Mouse (Mus musculus) testis, adult 2 months (tissue): ENCODE data around the gene Lmf1. TPM values are rescaled to one million over a fixed set of nuclear protein-coding genes. Genes with fewer than 3 reads are reported as not detected.

Experiments used
- H3K27ac ChIP-seq: fragments of 200-500 bp; 2 replicates; pipeline ENCODE4 v1.5.1; 2012; ENCODE audit warnings: low read depth, low read length; ENCODE audit not compliant: control insufficient read depth, insufficient read depth
- H3K27me3 ChIP-seq: fragments of 200-500 bp; 2 replicates; pipeline ENCODE4 v1.6.1; 2012; ENCODE audit warnings: mild to moderate bottlenecking, low read length, moderate library complexity; ENCODE audit not compliant: control insufficient read depth, insufficient read depth
- H3K36me3 ChIP-seq: fragments of 200-500 bp; 2 replicates; pipeline ENCODE4 v1.6.1; 2012; ENCODE audit warnings: mild to moderate bottlenecking, low read length; ENCODE audit not compliant: control insufficient read depth, insufficient read depth
- H3K4me1 ChIP-seq: fragments of 200-500 bp; 2 replicates; pipeline ENCODE4 v1.6.1; 2012; ENCODE audit warnings: low read length; ENCODE audit not compliant: control insufficient read depth, insufficient read depth
- H3K4me3 ChIP-seq: fragments of 200-500 bp; 2 replicates; pipeline ENCODE4 v1.5.1; 2012; ENCODE audit warnings: low read depth, mild to moderate bottlenecking, low read length, moderate library complexity, mixed read lengths; ENCODE audit not compliant: control insufficient read depth
- CTCF ChIP-seq: fragments of 200-500 bp; IDR thresholded peaks from 2 replicates; pipeline ENCODE4 v1.5.1; 2012; ENCODE audit warnings: low read depth, mild to moderate bottlenecking, inconsistent platforms, low read length, moderate library complexity; ENCODE audit not compliant: control insufficient read depth, insufficient read depth, insufficient replicate concordance
- POLR2A ChIP-seq: fragments of 200-500 bp; IDR thresholded peaks from 2 replicates; pipeline ENCODE4 v1.6.1; 2012; ENCODE audit warnings: low read depth, mild to moderate bottlenecking, inconsistent platforms, low read length, moderate library complexity; ENCODE audit not compliant: control insufficient read depth
- polyA plus RNA-seq: library from polyadenylated mRNA; depleted of rRNA; stranded (reverse); fragments of >200 nt; gene quantifications from 2 replicates; pipeline ENCODE4 v1.2.3, GENCODE M21; 2012

The Lmf1 gene
- polyA plus RNA-seq, 1 experiment: 93.5 TPM

- Histone ChIP-seq H3K4me3 (no peak overlapping the region), H3K27ac (no peak overlapping the region), H3K36me3 (no peaks in the 10 kb centered on the region), H3K27me3 (no peaks in the 10 kb centered on the region), H3K4me1 (no peaks in the 10 kb centered on the region; the same call in 1 of the 2 replicates)
- TF ChIP-seq POLR2A (no peak), CTCF (no peak)
These were observed 56.5 kb downstream of the Lmf1 start for GRCm38 (mm10) chr17:25635387-25635786.

DNA sequence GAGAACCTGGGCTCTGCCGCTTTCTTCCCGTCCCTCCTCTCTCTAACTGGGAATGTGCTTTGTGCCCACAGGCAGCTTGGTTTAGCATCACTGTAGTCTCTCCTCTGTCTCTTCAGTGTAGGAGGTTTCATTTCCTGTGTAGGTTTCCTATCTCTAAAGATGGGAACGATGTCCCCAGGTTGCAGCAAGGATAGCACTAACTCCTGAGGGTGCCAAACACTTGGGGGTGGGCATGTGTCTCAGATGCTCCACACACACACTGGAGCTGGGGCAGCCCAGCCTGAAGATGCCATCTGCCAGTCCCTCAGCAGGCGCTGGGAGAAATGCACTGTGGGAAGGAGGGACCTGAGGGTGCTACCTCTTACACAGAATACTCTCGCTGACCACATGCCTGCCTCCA, 56.9 kb downstream of the Lmf1 start:
- Histone ChIP-seq H3K27ac (no peak overlapping the region), H3K36me3 (no peaks in the 10 kb centered on the region)

DNA sequence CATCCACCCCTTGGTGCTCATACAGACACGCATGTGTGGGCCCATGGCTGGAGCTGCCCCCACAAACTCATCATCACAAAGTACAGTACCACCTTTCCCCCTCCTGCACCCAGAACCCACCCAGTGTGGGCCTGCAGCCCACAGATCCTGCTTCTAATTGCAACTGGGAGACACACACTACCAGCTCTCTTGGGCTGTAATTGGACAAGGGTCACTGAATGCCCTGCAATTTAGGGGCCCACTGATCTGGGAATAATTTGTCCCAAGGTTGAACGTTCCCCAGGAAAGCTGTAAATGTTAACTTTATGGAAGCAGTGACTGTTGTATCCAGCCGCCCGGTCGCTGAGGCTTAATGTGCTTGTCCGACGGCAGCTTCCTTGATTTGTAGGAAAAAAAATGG, 59.1 kb downstream of the Lmf1 start:
- Histone ChIP-seq H3K27me3 (no peaks in the 10 kb centered on the region), H3K4me3 (no peak overlapping the region), H3K27ac (no peak overlapping the region), H3K4me1 (no peaks in the 10 kb centered on the region; the same call in 1 of the 2 replicates), H3K36me3 (no peaks in the 10 kb centered on the region)
- TF ChIP-seq POLR2A (no peak), CTCF (no peak)

More for the DNA sequence above, 56.9 kb downstream of the Lmf1 start:
- H3K27me3 ChIP-seq: no peaks in the 10 kb centered on the region
- H3K4me1 ChIP-seq: no peaks in the 10 kb centered on the region; the same call in 1 of the 2 replicates
- TF ChIP-seq POLR2A (no peak), CTCF (no peak)
- no peak overlapping the region for H3K4me3 ChIP-seq

DNA sequence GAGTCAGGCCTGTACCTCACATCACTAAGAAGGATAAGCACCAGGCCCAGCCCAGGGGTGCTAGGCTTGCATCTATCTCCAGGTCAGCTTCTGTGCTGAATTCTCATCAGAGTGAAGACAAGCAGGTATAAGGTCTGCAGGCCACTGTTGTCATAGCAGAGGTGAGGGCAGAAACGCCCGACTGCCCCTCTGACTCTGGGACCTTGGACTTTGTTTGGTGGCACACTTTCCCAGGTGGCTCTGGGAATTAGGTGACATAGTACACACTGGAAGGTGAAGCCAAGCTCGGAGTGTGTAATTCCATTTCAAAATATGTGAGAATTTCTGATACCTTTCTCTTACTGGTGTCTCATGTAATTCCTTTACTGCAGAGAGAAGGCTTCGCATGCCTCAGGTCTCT, 59.6 kb downstream of the Lmf1 start:
- H3K4me1 ChIP-seq: no peaks in the 10 kb centered on the region; the same call in 1 of the 2 replicates
- no peak overlapping the region for H3K4me3 ChIP-seq
- TF ChIP-seq CTCF: no peak
- TF ChIP-seq POLR2A: no peak
- H3K36me3 ChIP-seq: no peaks in the 10 kb centered on the region
- H3K27ac ChIP-seq: no peak overlapping the region
- no peaks in the 10 kb centered on the region for H3K27me3 ChIP-seq

GRCm38 (mm10) chr17:25640956-25641355, 62.1 kb downstream of the Lmf1 start:
- no peak for TF ChIP-seq CTCF
- TF ChIP-seq POLR2A: no peak
- no peaks in the 10 kb centered on the region; the same call in 1 of the 2 replicates for H3K4me1 ChIP-seq
- H3K27ac ChIP-seq: no peak overlapping the region
- H3K4me3 ChIP-seq: no peak overlapping the region
- no peaks in the 10 kb centered on the region for H3K36me3 ChIP-seq
- no peaks in the 10 kb centered on the region for H3K27me3 ChIP-seq

GRCm38 (mm10) chr17:25642032-25642431, 63.1 kb downstream of the Lmf1 start:
- Histone ChIP-seq H3K4me1 (no peaks in the 10 kb centered on the region; the same call in 1 of the 2 replicates), H3K36me3 (no peaks in the 10 kb centered on the region), H3K4me3 (no peak overlapping the region), H3K27me3 (no peaks in the 10 kb centered on the region), H3K27ac (no peak overlapping the region)
- TF ChIP-seq CTCF (no peak), POLR2A (no peak)

DNA sequence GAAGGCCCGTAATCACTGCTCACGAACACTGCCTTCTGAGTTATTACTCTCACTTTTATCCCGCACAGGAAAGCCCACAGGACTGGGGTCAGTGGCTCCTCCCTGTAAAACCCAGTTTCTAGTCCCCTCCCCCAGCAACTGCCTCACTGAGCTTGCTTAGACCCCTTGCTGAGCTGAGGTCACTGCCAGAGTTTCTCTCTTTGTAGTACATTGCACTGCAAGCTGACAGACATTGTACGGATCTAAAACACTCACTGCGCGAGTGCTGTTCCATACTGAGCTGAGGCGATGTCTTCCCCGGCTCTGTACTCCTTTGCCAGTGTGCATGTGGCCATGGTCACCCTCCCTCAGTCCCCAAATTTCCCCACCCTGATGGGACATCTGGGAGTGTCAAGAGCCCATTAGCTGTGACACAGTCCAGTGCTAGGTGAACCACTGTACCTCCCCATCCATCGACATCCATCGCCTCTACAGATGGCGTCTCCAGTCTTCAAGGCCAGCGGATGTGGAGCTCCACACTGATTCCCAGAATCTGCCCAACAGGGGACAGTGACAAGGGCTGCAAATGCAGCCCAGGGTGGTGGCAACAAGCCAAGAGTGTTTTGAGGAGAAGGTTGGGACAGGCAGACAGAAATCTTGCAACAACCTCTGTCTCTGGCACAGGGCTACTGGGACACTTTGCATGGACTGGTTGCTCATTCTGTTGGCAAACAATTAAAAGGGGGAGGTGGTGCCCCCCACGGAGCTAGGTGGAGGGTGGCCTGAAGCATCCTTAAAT, 64.8 kb downstream of the Lmf1 start:
- no peaks in the 10 kb centered on the region for H3K27me3 ChIP-seq
- no peak for TF ChIP-seq CTCF
- TF ChIP-seq POLR2A: no peak
- H3K4me3 ChIP-seq: no peak overlapping the region
- no peak overlapping the region for H3K27ac ChIP-seq
- H3K4me1 ChIP-seq: no peaks in the 10 kb centered on the region
- no peaks in the 10 kb centered on the region for H3K36me3 ChIP-seq
